Mouse (Mus musculus): ENCODE data around the gene Cacna1s. TPM values are rescaled to one million over a fixed set of nuclear protein-coding genes. Genes with fewer than 3 reads are reported as not detected.

The Cacna1s gene
- 0.45 and 0.70 TPM in 2 replicates for polyA plus RNA-seq (2011; ENCODE audit: insufficient read depth, insufficient read length, low replicate concordance, missing spikeins)

DNA sequence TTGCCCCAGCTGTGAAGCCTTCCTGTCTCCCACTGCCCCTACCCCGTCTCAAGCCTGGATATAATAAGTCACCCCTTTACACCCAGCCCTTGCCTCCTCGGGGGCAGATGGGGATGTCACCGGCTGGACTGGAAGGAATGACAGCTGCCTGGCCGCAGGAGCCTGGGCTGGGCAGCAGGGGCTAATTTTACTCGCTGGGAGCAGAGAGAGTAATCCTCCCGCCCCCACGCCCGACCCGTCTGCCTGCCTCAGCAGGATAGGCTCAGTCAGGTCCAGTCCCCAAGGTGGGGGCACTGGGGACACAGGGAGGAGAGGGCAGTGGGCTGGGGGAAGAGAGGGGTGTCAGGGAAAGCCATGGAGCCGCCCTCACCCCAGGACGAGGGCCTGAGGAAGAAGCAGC lies at the start of gene Cacna1s:
TSS of gene Cacna1s (plus strand) at position 204 of the 400 bp plus-strand sequence.
- no peak for TF ChIP-seq POLR2A (IDR thresholded peaks at IDR 0.05; ENCODE audit: borderline replicate concordance, control insufficient read depth, low read depth, low read length)
- no peak for TF ChIP-seq CTCF (IDR thresholded peaks at IDR 0.05; ENCODE audit: control insufficient read depth, insufficient read depth, low read length)
- Histone ChIP-seq H3K4me3 (replicated peaks; ENCODE audit: control insufficient read depth, low read depth, low read length) (no peak within 1 kb of the TSS), H3K4me1 (ENCODE audit: control insufficient read depth, insufficient read depth, low read length) (no peaks in the 10 kb centered on the region), H3K27ac (ENCODE audit: control insufficient read depth, insufficient read depth, low read depth, low read length, poor library complexity) (no peak within 1 kb of the TSS)
- WGBS: 59% methylated on average over 11 of the region's 11 CpGs

DNA sequence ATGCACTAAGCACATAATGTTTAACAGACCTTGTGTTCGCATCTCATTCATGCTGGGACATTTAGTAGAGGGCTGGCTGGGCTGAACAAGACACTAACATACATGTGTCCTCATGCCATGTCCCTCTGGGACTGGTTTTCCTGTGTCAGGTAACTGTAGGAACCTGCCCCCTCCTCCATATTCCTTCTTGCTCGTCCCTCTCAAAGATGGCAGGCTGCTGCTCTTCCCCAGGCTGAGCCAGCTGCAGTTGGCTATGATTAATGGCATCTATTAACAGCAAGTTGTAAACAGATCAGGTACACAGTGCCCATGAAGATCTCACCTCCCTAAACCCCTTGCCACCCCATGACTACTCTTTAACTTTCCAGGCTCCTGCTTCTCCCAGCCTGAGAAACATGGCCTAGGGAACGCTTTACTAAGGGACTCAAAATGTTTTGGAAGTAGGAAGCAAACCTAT lies 46.2 kb upstream of the Cacna1s start, which contains the start of gene Igfn1:
TSS of gene Igfn1 (minus strand) at position 51 of the 457 bp plus-strand sequence.
- Histone ChIP-seq H3K27ac (ENCODE audit: control insufficient read depth, insufficient read depth, low read depth, low read length, poor library complexity) (no peak within 1 kb of the TSS), H3K4me1 (ENCODE audit: control insufficient read depth, insufficient read depth, low read length) (no peaks in the 10 kb centered on the region), H3K4me3 (replicated peaks; ENCODE audit: control insufficient read depth, low read depth, low read length) (no peak within 1 kb of the TSS)
- TF ChIP-seq CTCF (IDR thresholded peaks at IDR 0.05; ENCODE audit: control insufficient read depth, insufficient read depth, low read length): no peak
- no peak for TF ChIP-seq POLR2A (IDR thresholded peaks at IDR 0.05; ENCODE audit: borderline replicate concordance, control insufficient read depth, low read depth, low read length)
- 84% methylated on average over 3 of the region's 3 CpGs for WGBS

DNA sequence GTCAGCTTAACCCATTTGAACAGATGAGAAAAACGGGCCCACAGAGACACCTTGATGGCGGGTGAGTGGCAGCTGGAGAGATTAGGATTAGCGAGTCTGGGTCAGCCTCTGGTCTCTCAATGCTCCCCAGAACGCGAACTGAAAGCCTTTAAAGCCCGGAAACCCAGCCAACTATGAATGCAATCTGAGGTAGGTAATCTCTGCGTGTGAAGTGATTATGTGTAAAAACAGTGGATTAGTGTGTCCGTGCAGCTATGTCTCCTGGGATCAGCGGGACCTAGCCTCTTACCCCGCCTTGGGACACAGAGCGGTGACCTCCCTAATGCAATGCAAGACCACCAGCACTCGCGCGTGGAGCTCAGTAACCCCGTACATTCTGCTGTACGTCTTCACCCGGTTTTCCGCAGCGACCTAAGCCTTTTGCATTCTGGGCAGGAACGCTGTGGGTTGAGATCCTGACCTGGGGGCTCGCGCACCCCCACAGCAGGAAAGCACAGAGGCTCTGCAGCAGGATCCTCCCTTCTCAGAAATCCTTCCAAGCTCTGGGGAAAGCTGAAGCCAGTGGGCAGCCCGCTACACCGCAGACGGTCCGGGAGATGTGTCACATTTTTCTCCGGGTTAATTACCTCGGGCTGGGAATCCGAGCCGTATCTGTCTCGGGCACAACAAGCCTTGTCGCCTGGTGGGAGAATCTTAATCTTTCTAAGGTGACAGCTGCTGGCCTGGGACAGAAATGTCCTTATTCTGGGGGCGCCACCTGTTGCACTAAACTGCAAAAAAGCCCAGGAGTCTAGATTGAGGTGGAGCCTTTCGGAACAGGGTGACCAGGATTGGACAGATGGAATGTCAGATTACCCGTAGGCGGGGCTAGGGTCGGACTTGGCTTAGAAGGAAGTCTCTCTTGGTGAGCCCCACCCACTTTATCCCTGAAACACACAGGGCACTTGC lies 45.1 kb upstream of the Cacna1s start, which contains the start of gene Tmem9:
TSS of gene Tmem9 (plus strand) at position 940 of the 948 bp plus-strand sequence.
- peak within 1 kb of the TSS; percentile 43 for H3K4me3 ChIP-seq (replicated peaks; ENCODE audit: control insufficient read depth, low read depth, low read length)
- no peak for TF ChIP-seq CTCF (IDR thresholded peaks at IDR 0.05; ENCODE audit: control insufficient read depth, insufficient read depth, low read length)
- TF ChIP-seq POLR2A (IDR thresholded peaks at IDR 0.05; ENCODE audit: borderline replicate concordance, control insufficient read depth, low read depth, low read length): no peak
- no peaks in the 10 kb centered on the region for H3K4me1 ChIP-seq (ENCODE audit: control insufficient read depth, insufficient read depth, low read length)
- H3K27ac ChIP-seq (ENCODE audit: control insufficient read depth, insufficient read depth, low read depth, low read length, poor library complexity): no peak within 1 kb of the TSS
- 6% methylated on average over 37 of the region's 37 CpGs for WGBS

DNA sequence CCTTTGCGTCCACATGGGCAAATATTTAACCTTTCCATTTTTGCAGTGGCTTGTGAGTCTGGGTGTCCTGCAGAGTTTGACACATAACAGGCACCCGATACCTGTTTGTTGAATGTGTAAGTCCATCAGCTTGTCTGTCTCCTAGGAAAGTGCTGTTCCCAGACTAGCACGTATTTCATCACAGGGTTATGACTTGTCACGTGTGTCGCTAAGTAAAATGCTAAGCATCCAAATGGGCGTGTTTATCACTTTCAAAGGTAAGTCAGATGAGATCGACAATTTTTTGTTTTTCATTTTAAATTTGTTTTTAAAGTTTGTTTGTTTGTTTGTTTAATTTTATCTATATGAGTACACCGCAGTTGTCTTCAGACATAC lies 44.4 kb upstream of the Cacna1s start:
- H3K4me1 ChIP-seq (ENCODE audit: control insufficient read depth, insufficient read depth, low read length): no peaks in the 10 kb centered on the region
- no peak overlapping the region for H3K27ac ChIP-seq (ENCODE audit: control insufficient read depth, insufficient read depth, low read depth, low read length, poor library complexity)
- WGBS: 16% methylated on average over 8 of the region's 8 CpGs
- TF ChIP-seq POLR2A (IDR thresholded peaks at IDR 0.05; ENCODE audit: borderline replicate concordance, control insufficient read depth, low read depth, low read length) (no peak), CTCF (IDR thresholded peaks at IDR 0.05; ENCODE audit: control insufficient read depth, insufficient read depth, low read length) (no peak)
- H3K4me3 ChIP-seq (replicated peaks; ENCODE audit: control insufficient read depth, low read depth, low read length): peak overlapping the region; percentile 43

DNA sequence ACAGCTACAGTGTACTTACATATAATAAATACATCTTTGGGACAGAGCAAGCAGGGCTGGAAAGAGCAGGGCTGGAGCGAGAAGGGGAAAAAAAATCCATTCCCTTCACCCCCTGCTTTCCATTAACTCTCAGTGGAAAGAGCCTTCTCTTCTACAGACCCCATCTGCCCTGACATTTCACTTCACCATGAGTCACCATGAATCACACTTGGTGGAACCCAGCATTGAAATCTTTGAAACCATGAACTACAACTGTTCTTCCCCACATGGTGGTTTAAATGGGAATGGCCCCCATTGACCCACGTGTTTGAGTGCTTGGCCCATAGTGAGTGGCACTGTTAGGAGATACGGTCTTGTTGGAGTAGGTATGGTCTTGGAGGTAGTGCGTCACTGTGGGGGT lies 42.3 kb upstream of the Cacna1s start:
- Histone ChIP-seq H3K4me3 (replicated peaks; ENCODE audit: control insufficient read depth, low read depth, low read length) (no peak overlapping the region), H3K27ac (ENCODE audit: control insufficient read depth, insufficient read depth, low read depth, low read length, poor library complexity) (no peak overlapping the region), H3K4me1 (ENCODE audit: control insufficient read depth, insufficient read depth, low read length) (no peaks in the 10 kb centered on the region; the same call in 1 of the 2 replicates)
- TF ChIP-seq POLR2A (IDR thresholded peaks at IDR 0.05; ENCODE audit: borderline replicate concordance, control insufficient read depth, low read depth, low read length) (no peak), CTCF (IDR thresholded peaks at IDR 0.05; ENCODE audit: control insufficient read depth, insufficient read depth, low read length) (no peak)
- WGBS: 89% methylated on average over 4 of the region's 4 CpGs

DNA sequence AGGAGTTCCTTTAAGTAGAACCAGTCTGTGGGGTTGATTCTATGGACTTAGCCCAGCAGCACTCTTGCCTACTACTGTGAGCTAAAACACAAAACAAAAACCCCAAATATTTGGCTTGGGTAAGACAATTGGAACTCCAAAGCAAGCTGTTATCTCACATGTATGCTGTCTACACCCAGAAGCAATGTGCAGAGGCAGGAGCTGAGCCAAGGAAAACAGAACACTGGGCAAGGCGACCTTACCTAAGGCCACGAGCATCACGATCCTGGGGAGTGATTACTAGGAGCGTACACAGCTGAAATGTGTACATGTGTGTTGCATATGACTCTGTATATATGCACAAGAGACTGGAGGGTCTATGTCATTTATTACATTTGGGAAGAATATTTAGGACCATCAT lies 39.0 kb upstream of the Cacna1s start:
- TF ChIP-seq CTCF (IDR thresholded peaks at IDR 0.05; ENCODE audit: control insufficient read depth, insufficient read depth, low read length): no peak
- no peak for TF ChIP-seq POLR2A (IDR thresholded peaks at IDR 0.05; ENCODE audit: borderline replicate concordance, control insufficient read depth, low read depth, low read length)
- no peak overlapping the region for H3K4me3 ChIP-seq (replicated peaks; ENCODE audit: control insufficient read depth, low read depth, low read length)
- H3K4me1 ChIP-seq (ENCODE audit: control insufficient read depth, insufficient read depth, low read length): no peaks in the 10 kb centered on the region; the same call in 1 of the 2 replicates
- 72% methylated on average over 4 of the region's 4 CpGs for WGBS
- H3K27ac ChIP-seq (ENCODE audit: control insufficient read depth, insufficient read depth, low read depth, low read length, poor library complexity): no peak overlapping the region

DNA sequence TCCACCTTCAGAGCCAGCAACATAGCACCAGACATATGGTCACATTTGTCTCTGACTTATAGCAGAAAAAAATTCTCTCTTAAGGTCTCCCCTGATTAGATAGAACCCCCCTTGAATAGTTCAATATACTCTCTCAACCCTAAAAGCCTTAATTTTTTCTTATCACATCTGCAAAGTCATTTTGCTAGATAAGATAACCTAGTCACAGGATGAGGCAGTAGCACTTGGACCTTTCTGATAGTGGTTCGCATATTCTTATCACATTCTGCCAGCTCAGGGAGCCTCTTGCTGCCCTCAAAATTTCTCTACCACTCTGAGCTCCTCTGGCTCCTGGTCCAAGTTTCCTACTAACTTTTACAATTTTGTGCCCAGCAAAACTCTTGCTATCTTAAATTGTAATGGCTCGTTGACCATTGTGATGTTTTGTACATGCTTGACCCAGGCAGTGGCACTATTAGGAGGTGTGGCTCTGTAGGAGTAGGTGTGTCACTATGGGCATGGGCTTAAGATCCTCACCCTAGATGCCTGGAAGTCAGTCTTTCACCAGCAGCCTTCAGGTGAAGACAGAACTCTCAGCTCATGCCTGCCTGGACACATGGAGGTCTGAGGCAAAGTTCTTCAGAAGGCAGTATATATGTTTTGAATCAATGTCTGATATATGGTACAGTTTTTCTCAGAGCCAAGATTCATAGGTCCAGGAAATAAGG lies 37.6 kb upstream of the Cacna1s start:
- H3K4me1 ChIP-seq (ENCODE audit: control insufficient read depth, insufficient read depth, low read length): no peaks in the 10 kb centered on the region; the same call in 1 of the 2 replicates
- no peak for TF ChIP-seq CTCF (IDR thresholded peaks at IDR 0.05; ENCODE audit: control insufficient read depth, insufficient read depth, low read length)
- TF ChIP-seq POLR2A (IDR thresholded peaks at IDR 0.05; ENCODE audit: borderline replicate concordance, control insufficient read depth, low read depth, low read length): no peak
- peak overlapping the region; percentile 75; the same call in 1 of the 2 replicates for H3K27ac ChIP-seq (ENCODE audit: control insufficient read depth, insufficient read depth, low read depth, low read length, poor library complexity)
- H3K4me3 ChIP-seq (replicated peaks; ENCODE audit: control insufficient read depth, low read depth, low read length): no peak overlapping the region
- 49% methylated on average over 2 of the region's 2 CpGs for WGBS

DNA sequence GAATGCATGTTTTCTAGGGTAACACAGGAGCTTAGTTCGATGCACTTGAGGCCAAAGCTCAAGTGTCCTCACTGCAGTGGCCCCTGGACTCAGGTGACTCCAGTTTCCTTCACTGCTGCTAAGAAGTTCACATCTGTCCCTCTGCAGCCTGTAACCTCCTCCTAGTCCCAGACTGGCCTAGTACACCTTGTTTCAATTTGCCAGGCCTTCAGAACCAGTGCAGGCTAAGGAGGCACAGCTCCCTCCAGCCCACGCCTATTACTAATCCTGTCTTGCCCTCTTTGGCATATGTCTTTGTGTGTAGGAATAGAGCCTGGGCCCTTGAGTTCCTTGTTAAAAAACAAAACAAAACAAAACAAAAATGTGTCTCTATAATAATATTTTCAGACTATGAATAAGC lies 35.2 kb upstream of the Cacna1s start:
- TF ChIP-seq POLR2A (IDR thresholded peaks at IDR 0.05; ENCODE audit: borderline replicate concordance, control insufficient read depth, low read depth, low read length) (no peak), CTCF (IDR thresholded peaks at IDR 0.05; ENCODE audit: control insufficient read depth, insufficient read depth, low read length) (no peak)
- 76% methylated on average over 2 of the region's 2 CpGs for WGBS
- no peaks in the 10 kb centered on the region; the same call in 1 of the 2 replicates for H3K4me1 ChIP-seq (ENCODE audit: control insufficient read depth, insufficient read depth, low read length)
- no peak overlapping the region for H3K4me3 ChIP-seq (replicated peaks; ENCODE audit: control insufficient read depth, low read depth, low read length)
- no peak overlapping the region for H3K27ac ChIP-seq (ENCODE audit: control insufficient read depth, insufficient read depth, low read depth, low read length, poor library complexity)
